Comparison of ENCODE assay signal across 24 mouse cellular contexts in genomic region chr2:78845717-78846116, GRCm38 (mm10).
"Had no signal": no experiment of that assay in that cellular context is flagged by ENCODE, and none has a peak within 500 bp of the region (broad histone marks: within the 10 kb centered on the region; RNA-seq: fewer than 3 reads in every experiment).

No protein-coding gene starts in this region.

- H3K27ac ChIP-seq: heart, embryonic 10.5 days; hindbrain, embryonic 13.5 days; hindbrain, embryonic 15.5 days; hindbrain, postnatal 0 days; kidney, embryonic 15.5 days; kidney, postnatal 0 days; limb, embryonic 13.5 days; limb, embryonic 15.5 days; liver, embryonic 12.5 days had no signal

- H3K36me3 ChIP-seq: heart, embryonic 10.5 days; heart, embryonic 12.5 days; hindbrain, embryonic 13.5 days; hindbrain, embryonic 15.5 days; kidney, embryonic 15.5 days; limb, embryonic 13.5 days; limb, embryonic 15.5 days; liver, embryonic 12.5 days had no signal

- H3K4me3 ChIP-seq: heart, embryonic 10.5 days; heart, embryonic 12.5 days; hindbrain, embryonic 13.5 days; hindbrain, embryonic 15.5 days; kidney, embryonic 15.5 days; limb, embryonic 13.5 days; limb, embryonic 15.5 days; liver, embryonic 12.5 days had no signal

- ATAC-seq: hindbrain, postnatal 0 days; intestine, embryonic 16.5 days; liver, embryonic 12.5 days had no signal

- DNase-seq: gastrocnemius, postnatal 14 days; gastrocnemius, postnatal 36 days; heart, adult 18-20 months; heart, postnatal 10 days; heart, postnatal 36 days; kidney, adult 11 months; kidney, adult 2 months; kidney, adult 9 months; kidney, postnatal 14 days; kidney, postnatal 36 days; layer of hippocampus, adult 9-11 months; layer of hippocampus, postnatal 36 days; left cerebral cortex, postnatal 4 days had no signal

- H3K4me2 ChIP-seq: heart, embryonic 12.5 days; hindbrain, embryonic 13.5 days; hindbrain, embryonic 15.5 days; kidney, embryonic 15.5 days; limb, embryonic 13.5 days; limb, embryonic 15.5 days; liver, embryonic 12.5 days had no signal

- H3K9ac ChIP-seq: heart, embryonic 12.5 days; hindbrain, embryonic 13.5 days; hindbrain, embryonic 15.5 days; kidney, embryonic 15.5 days; limb, embryonic 13.5 days; limb, embryonic 15.5 days; liver, embryonic 12.5 days had no signal

- H3K27me3 ChIP-seq: heart, embryonic 12.5 days; hindbrain, embryonic 13.5 days; hindbrain, embryonic 15.5 days; kidney, embryonic 15.5 days; limb, embryonic 13.5 days; limb, embryonic 15.5 days; liver, embryonic 12.5 days had no signal

- H3K4me1 ChIP-seq: heart, embryonic 10.5 days; heart, embryonic 12.5 days; hindbrain, embryonic 13.5 days; hindbrain, embryonic 15.5 days; kidney, embryonic 15.5 days; limb, embryonic 13.5 days; limb, embryonic 15.5 days; liver, embryonic 12.5 days had no signal

- H3K9me3 ChIP-seq: heart, embryonic 10.5 days; heart, embryonic 12.5 days; hindbrain, embryonic 13.5 days; hindbrain, embryonic 15.5 days; kidney, embryonic 15.5 days; limb, embryonic 13.5 days; limb, embryonic 15.5 days; liver, embryonic 12.5 days had no signal
